22 mouse cellular contexts compared by ENCODE assay signal in genomic region chr13:20233707-20234106, GRCm38 (mm10).
A peak's percentile ranks its signal among the peaks of the same experiment; 100 is the strongest.
DNase-seq lines count a peak whose midpoint lies in the region; ATAC-seq lines count a peak whose summit lies in the region.
"Had no signal": no experiment of that assay in that cellular context is flagged by ENCODE, and none has a peak within 500 bp of the region (broad histone marks: within the 10 kb centered on the region; RNA-seq: fewer than 3 reads in every experiment).

No protein-coding gene starts in this region.

- no peaks in the 10 kb centered on the region for H3K36me3 ChIP-seq in midbrain, embryonic 11.5 days (ENCODE audit: control insufficient read depth, insufficient read depth, low read length)
- no peaks in the 10 kb centered on the region for H3K36me3 ChIP-seq in midbrain, embryonic 10.5 days
- H3K36me3 ChIP-seq: embryonic facial prominence, embryonic 13.5 days; forebrain, embryonic 12.5 days; heart, embryonic 10.5 days; hindbrain, embryonic 13.5 days had no signal

- ATAC-seq in midbrain, embryonic 11.5 days (ENCODE audit: low FRiP score), result no peak
- ATAC-seq in activated CD4-positive, CD25-positive, alpha-beta regulatory T cell, adult 4 months, result peak; percentile 63
- ATAC-seq: forebrain, embryonic 16.5 days; hindbrain, postnatal 0 days; Patski had no signal

- H3K4me3 ChIP-seq in midbrain, embryonic 11.5 days (ENCODE audit: low read depth, low read length), result no peak overlapping the region
- no peak overlapping the region for H3K4me3 ChIP-seq in midbrain, embryonic 10.5 days
- H3K4me3 ChIP-seq: embryonic facial prominence, embryonic 13.5 days; forebrain, embryonic 12.5 days; heart, embryonic 10.5 days; hindbrain, embryonic 13.5 days had no signal

- H3K9ac ChIP-seq in midbrain, embryonic 11.5 days (ENCODE audit: low read length), result no peak overlapping the region
- H3K9ac ChIP-seq: embryonic facial prominence, embryonic 13.5 days; forebrain, embryonic 12.5 days; hindbrain, embryonic 13.5 days had no signal

- H3K4me2 ChIP-seq in midbrain, embryonic 11.5 days, result no peak overlapping the region
- H3K4me2 ChIP-seq: embryonic facial prominence, embryonic 13.5 days; forebrain, embryonic 12.5 days; hindbrain, embryonic 13.5 days had no signal

- DNase-seq in midbrain, embryonic 11.5 days (ENCODE audit: low spot score, missing footprints), result peak; percentile 33
- no peak for DNase-seq in midbrain, embryonic 10.5 days (ENCODE audit: low spot score)
- DNase-seq in CD4-positive helper T cell, adult 2 months (ENCODE audit: low read depth, low spot score), result peak; percentile 31
- DNase-seq in adrenal gland, postnatal 36 days, result no peak
- no peak for DNase-seq in urinary bladder, postnatal 36 days (ENCODE audit: low spot score in 2 of 2)
- DNase-seq in cerebellum, adult 8-10 months, result no peak
- DNase-seq: adrenal gland, adult 8-10 months; cerebellum, adult 11-12 months; cerebellum, adult 9-11 months; cerebellum, postnatal 36 days; gastrocnemius, postnatal 10 days; heart, adult 18-20 months; heart, postnatal 10 days; heart, postnatal 4 days had no signal

- H3K9me3 ChIP-seq in midbrain, embryonic 11.5 days (ENCODE audit: control insufficient read depth, low read length), result no peaks in the 10 kb centered on the region
- H3K9me3 ChIP-seq in midbrain, embryonic 10.5 days (replicated peaks), result no peaks in the 10 kb centered on the region
- H3K9me3 ChIP-seq: embryonic facial prominence, embryonic 13.5 days; forebrain, embryonic 12.5 days; heart, embryonic 10.5 days; hindbrain, embryonic 13.5 days had no signal

- WGBS in midbrain, embryonic 11.5 days, result 87% methylated on average over 7 of the region's 7 CpGs
- 93% methylated on average over 7 of the region's 7 CpGs for WGBS in midbrain, embryonic 10.5 days

- H3K4me1 ChIP-seq in midbrain, embryonic 11.5 days (ENCODE audit: control insufficient read depth, insufficient read depth, low read length), result no peaks in the 10 kb centered on the region
- H3K4me1 ChIP-seq in midbrain, embryonic 10.5 days, result no peaks in the 10 kb centered on the region
- H3K4me1 ChIP-seq: forebrain, embryonic 12.5 days had no signal

- no peak overlapping the region for H3K27ac ChIP-seq in midbrain, embryonic 11.5 days (ENCODE audit: low read depth, low read length)
- H3K27ac ChIP-seq in midbrain, embryonic 10.5 days (replicated peaks), result no peak overlapping the region
- H3K27ac ChIP-seq: embryonic facial prominence, embryonic 13.5 days; forebrain, embryonic 12.5 days; heart, embryonic 10.5 days; hindbrain, embryonic 13.5 days; hindbrain, postnatal 0 days had no signal

- no peaks in the 10 kb centered on the region for H3K27me3 ChIP-seq in midbrain, embryonic 11.5 days (ENCODE audit: control insufficient read depth, insufficient read depth, low read length)
- no peaks in the 10 kb centered on the region for H3K27me3 ChIP-seq in midbrain, embryonic 10.5 days (ENCODE audit: low read depth, poor library complexity, severe bottlenecking)
- H3K27me3 ChIP-seq: embryonic facial prominence, embryonic 13.5 days; forebrain, embryonic 12.5 days; hindbrain, embryonic 13.5 days; Patski had no signal

Comparison
In these comparisons a context has a peak if more than half of its experiments do, and no peak if none do; other contexts are left out.
1. DNase-seq: peak in midbrain, embryonic 11.5 days (single experiment) and CD4-positive helper T cell, adult 2 months (single experiment); none in midbrain, embryonic 10.5 days (single experiment), adrenal gland, postnatal 36 days (0 of 2), urinary bladder, postnatal 36 days (0 of 2) and cerebellum, adult 8-10 months (single experiment).